Mouse (Mus musculus) left cerebral cortex, postnatal 10 days (tissue): ENCODE results near the gene Cep152. TPM values are rescaled to one million over a fixed set of nuclear protein-coding genes. Genes with fewer than 3 reads are reported as not detected.

Experiments
- DNase-seq, 2 experiments: peaks; one replicate each; pipeline ENCODE4 v3.0.0; 2021 to 2022; ENCODE audit warnings: low spot score in 2 of 2, mixed read lengths in 1 of 2; ENCODE audit errors: extremely low spot score in 1 of 2
- intact Hi-C: fragments of 180-260 bp; cut with DNase I; formaldehyde crosslinking; loops from one replicate; pipeline ENCODE4 v1.15.1; 2025
- total RNA-seq, 2 experiments: library from RNA; stranded (reverse); gene quantifications; 2 replicates each; pipeline ENCODE4 v1.2.3; 2021

Cep152 gene
- total RNA-seq, 2 experiments from 2014 or later, result 1.8 to 2.0 TPM

- intact Hi-C loops, result no loop called here
- DNase-seq, result no peak
These were observed 20.0 kb upstream of the Cep152 start for GRCm38 (mm10) chr2:125644912-125645311.

DNA sequence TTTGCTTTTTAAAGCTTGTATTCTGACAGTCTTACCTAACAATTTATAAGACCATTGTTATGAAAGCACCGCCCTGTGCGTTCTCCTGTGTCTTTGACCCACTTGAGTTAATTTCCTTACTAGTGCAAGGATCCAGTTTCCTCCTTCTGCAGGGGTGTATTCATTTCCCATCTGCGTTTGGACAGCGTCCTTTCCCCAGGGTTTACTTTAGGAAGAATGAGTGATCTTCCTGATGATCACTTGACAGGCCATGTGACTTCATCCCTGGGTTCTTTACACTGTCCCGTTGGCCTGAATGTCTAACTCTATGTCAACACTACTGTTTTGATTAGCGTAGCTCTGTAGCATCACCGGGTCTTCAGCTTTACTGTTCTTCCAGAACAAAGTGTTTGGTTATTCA is 12.4 kb upstream of the Cep152 start:
- no peak for DNase-seq
- intact Hi-C loops, result no loop called here

DNA sequence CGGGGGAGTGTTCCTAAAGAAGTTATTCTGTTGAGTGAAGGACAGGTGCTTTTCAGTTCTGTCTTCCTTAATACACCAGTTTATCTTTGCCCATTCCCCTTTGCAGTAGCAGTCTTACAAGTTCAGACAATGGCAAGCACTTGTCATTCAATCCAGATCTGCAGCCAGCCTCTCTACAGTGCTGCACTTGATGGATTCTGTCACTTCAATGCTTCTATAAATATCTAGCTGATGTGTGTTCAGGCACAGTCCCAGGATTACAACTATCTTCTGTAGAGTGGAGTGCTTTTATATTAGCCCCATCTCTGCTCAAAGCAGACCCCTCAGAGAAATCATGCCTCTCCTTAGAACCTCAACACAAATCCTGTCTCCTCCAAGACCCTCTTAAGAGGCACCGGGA is 5.1 kb upstream of the Cep152 start:
- intact Hi-C loops, result no loop called here

DNA sequence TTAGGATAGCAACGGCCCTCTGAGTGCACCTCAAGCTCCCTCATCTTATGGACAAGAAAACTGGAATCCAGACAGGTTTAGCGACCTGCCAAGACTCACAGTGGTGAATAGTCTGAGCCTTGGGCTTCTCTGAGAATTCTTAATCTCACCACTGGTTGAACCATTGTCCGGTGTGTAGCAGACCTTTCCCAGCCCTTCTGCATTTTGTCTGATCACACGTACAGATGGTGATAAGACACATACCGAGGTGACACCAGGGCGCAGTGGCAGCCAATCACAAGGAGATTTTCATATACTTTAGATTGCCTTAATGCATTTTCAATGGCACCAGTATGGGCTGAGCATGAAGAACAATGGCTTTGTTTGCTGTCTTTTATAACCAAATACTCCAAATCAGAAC is 3.6 kb upstream of the Cep152 start:
- DNase-seq, result no peak
- intact Hi-C loops, result no loop called here

More for the DNA sequence above, 5.1 kb upstream of the Cep152 start:
- no peak for DNase-seq

DNA sequence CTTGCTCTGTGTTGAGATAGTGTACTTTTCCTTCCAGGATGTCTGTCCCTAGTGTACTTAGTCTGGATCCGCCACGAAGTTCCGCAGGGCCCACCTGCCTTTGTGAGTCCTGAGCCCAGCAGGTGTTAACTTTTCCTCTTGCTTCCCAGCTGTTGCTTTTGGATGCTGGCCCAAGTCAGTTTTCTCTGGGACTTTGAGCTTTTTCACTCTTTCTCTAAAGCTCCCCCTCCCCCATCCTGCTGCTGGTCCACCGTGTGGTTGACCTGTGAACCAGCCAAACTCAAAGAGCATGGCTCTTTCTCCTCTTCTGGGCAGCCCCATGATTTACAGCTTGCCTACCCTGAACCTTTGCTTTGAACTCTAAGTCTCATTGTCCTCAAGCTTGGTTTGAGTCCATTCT is 1.6 kb upstream of the Cep152 start:
- peak in 1 of 2 experiments; percentile 31 for DNase-seq
- intact Hi-C loops, result no loop called here

GRCm38 (mm10) chr2:125624127-125624685 is 707 bp downstream of the Cep152 start:
- intact Hi-C loops, result no loop called here

GRCm38 (mm10) chr2:125623211-125623610 is 1.7 kb downstream of the Cep152 start:
- no peak for DNase-seq
- intact Hi-C loops, result no loop called here

More at GRCm38 (mm10) chr2:125624127-125624685, 707 bp downstream of the Cep152 start:
- no peak for DNase-seq

- intact Hi-C loops, result no loop called here
These were observed 4.6 kb downstream of the Cep152 start for GRCm38 (mm10) chr2:125620213-125620907.

GRCm38 (mm10) chr2:125615858-125616424 is 9.0 kb downstream of the Cep152 start:
- no peak for DNase-seq
- intact Hi-C loops, result no loop called here

More at GRCm38 (mm10) chr2:125620213-125620907, 4.6 kb downstream of the Cep152 start:
- no peak for DNase-seq

DNA sequence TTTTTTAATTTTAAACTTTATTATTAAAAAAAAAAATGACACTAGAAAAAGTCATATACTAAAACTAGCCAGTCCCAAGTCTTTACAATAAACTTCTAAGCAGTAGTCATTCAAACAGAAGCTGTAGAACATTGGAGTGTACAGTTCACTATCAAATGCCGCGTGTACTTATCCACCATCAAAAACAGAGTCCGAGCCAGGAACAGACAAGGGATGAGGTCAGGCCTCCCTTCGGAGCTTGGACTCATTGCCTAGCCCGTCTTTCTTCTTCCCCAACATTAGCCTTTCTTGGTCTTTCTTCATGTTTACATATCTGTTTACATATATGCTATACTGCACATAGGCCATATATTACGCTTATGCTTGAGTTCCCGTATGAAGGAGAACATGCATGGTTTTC is 9.5 kb downstream of the Cep152 start:
- intact Hi-C loops, result no loop called here
- no peak for DNase-seq

DNA sequence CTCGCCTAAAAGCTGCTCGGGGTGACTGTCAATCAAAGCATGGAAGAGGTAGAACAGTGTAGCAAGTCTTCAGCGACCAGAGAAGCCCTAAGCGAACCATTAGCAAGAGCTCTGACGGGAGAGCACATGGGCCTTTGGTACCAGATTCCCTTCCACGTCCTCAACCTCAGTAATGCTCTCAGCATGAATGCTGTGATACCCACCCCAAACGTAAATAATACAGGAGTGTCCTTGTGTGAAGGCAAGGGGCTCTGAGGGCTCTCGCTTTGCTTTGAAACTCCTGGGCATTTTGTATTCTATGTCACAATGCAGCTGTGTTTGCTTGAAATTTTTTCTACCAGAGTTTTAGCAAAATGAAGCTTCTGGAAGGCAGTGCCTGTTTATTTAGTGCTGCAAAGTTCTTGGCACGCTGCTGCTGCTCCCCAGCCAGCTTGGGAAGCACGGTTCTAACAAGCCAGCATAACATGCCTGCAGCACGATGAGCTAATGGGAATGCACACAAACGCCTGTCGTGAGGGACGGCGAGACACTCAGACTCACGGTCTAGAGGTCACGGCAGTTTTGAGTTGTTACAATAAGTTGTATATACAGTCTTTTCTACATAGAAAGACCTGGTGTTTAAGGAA is 18.6 kb downstream of the Cep152 start:
- DNase-seq, result peak in 1 of 2 experiments; percentile 33

GRCm38 (mm10) chr2:125604646-125605045 is 20.3 kb downstream of the Cep152 start:
- DNase-seq, result peak; percentile 35 to 78
- intact Hi-C loops, result loop anchor here (5.0 kb wide), 1 partner anchor 342 kb away; no protein-coding TSS in a partner anchor

More for the DNA sequence above, 18.6 kb downstream of the Cep152 start:
- intact Hi-C loops, result no loop called here

GRCm38 (mm10) chr2:125602970-125603369 is 21.9 kb downstream of the Cep152 start:
- no peak for DNase-seq
- intact Hi-C loops, result loop anchor here (5.0 kb wide), 1 partner anchor 341 kb away; no protein-coding TSS in a partner anchor

DNA sequence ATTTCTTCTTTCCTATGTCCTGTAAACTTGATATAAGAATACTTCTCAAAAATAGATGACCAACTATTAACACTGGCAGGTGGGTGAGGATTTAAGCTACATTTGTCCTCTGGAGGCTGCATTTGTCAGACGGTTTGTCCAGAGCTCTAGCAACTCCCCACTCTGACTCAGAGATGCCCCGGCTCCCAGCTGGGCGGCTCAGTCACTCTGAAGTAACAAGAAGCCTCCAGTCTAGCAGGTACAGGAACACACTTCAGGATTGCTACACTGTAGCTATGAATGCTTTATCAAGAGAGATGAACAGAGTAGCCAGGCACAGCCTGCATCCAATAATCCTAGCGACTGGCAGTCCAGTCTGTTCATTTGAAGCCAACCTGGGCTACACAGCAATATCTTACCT is 26.0 kb downstream of the Cep152 start:
- intact Hi-C loops, result no loop called here
- DNase-seq, result no peak

DNA sequence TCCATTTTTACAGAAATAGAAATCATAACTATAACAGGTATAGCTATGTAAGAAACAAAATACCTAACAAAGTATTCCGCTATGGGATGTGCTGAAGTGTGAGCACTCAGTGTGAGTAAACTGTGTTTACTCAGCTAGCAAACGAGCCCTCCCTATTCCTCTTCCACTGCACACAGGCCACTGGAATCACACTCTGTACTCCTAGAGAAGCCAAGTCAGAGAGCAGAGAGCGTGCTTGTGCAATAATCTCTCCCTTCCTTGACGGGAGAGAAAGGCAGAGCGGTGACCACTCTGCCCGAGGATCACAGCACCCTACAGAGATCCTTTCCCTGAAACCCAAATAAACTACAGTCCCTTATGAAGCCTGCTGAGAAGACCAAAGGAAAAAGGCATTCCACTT is 26.7 kb downstream of the Cep152 start:
- DNase-seq, result peak in 1 of 2 experiments; percentile 40
- intact Hi-C loops, result no loop called here

DNA sequence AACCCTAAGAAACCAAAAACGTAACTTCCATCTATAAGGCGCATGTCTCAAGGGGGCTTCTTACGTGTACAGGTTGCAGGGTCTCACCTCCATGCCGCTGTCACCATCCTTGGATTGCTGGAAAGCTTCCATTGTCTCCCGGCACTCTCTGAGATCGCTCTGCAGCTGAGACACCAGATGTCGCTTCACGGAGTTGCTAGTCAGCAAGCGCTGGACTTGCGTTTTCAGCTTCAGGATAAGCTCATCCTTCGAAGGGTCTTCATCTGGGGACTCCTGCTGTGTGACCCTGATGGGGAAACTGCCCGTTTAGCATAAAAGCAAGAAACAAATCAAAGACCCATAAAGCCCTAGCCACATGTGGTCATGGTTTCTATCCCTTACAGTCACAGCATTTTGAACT is 30.1 kb downstream of the Cep152 start:
- intact Hi-C loops, result no loop called here
- no peak for DNase-seq

DNA sequence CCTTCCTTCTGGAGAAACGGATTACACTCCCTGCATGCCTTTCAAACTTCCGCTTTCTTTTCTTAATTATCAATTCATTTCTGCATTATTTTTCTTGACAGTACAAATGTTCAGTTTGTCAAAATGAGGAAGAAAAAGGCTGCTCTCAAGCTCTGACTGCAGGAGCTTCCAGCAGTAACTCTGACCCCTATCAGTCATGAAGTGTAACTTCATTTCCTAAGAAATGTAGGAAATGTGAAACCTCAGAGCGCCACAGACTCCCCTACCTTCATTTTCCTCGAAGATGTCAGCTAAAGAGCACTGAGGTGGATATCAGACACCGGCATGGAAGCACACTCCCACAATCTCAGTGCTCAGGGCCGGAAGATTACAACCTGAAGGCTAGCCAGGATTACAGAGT is 30.8 kb downstream of the Cep152 start:
- no peak for DNase-seq
- intact Hi-C loops, result no loop called here

- intact Hi-C loops, result no loop called here
- DNase-seq, result no peak
These were observed 33.0 kb downstream of the Cep152 start for GRCm38 (mm10) chr2:125591895-125592294.

GRCm38 (mm10) chr2:125589287-125589686 is 35.6 kb downstream of the Cep152 start:
- intact Hi-C loops, result no loop called here
- DNase-seq, result no peak

GRCm38 (mm10) chr2:125581081-125581480 is 43.8 kb downstream of the Cep152 start:
- no peak for DNase-seq
- intact Hi-C loops, result no loop called here
